Mouse (Mus musculus): Measurements from ENCODE around the gene Theg. TPM values are rescaled to one million over a fixed set of nuclear protein-coding genes. Genes with fewer than 3 reads are reported as not detected.
A peak's percentile ranks its signal among the peaks of the same experiment; 100 is the strongest.

Gene Theg
- polyA plus RNA-seq, 1 experiment from 2014 or later: not detected

DNA sequence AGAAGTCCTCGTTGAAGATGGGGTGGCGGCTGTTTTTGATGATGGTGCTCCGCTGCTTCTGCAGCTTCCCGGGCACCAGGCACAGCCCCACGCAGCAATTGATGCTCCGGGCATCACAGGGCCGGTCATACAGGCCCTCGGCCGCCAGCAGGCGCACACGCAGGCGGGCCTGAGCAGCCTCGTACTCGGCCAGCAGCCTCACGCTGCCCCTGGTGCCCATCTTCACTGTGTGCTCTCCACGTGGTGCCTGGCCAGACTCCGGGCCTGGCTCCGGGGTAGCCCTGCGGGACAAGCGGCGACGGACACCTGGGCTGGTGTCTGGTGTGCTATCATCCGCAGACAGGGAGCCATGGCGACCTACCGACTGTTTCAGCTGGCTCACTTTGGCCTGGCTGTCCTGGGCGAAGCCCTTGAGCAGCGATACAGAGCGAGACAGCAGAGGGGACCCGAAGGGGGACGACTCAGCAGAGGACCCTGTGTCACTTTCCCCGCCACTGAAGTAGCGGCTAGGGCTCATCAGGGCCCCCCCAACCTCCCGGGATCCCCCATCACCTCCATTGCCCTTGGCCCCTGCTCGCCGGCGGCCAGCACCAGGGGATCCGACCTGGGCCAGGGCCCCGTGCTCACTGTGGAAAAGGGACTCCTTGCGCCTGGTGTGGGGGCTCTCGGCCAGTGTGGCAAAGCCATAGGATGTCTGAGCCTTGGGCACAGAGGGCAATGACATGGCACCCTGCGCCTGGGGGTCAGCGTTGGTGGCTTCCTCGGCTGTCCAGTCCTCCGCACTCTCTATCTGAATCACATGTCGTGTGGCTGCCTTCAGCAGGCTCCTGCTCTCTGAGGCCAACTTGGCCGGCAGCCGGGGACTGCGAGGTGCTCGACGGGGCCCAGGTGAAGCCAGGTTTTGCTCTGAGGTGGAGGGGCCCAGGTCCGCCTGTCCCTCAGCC, 25.3 kb upstream of the Theg start:
- Histone ChIP-seq H3K27me3 (peaks cover 47% of the 10 kb centered on the region), H3K4me1 (peaks cover 28% of the 10 kb centered on the region), H3K27ac (no peak overlapping the region), H3K9ac (peak overlapping the region; percentile 39), H3K9me3 (replicated peaks) (no peaks in the 10 kb centered on the region), H3K4me3 (peak overlapping the region; percentile 17), H3K4me2 (replicated peaks) (peak overlapping the region; percentile 99), H3K36me3 (no peaks in the 10 kb centered on the region)
- ATAC-seq (ENCODE audit: low FRiP score): peak; percentile 18; the same call in 1 of the 2 replicates
- 10% methylated on average over 51 of the region's 51 CpGs for WGBS

DNA sequence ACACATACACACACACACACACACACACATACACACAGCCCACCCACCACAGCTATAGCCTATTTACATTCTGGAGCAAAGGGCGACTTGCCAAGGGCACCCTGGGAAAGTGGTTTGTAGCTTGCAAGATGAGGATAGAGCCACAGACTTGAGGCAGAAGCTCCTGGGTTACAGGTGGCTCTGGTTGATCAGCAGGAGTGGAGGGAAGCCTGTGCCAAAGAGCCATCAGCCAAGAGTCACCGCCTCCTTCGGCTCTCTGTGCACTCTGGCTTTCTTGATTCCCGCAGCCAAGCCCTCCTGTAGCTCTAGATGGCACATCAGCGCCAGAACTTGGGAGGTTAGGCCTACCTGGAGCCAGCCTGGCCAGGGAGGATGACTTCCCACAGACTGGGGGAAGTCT, 24.2 kb upstream of the Theg start:
- Histone ChIP-seq H3K27me3 (peaks cover 50% of the 10 kb centered on the region), H3K9me3 (replicated peaks) (no peaks in the 10 kb centered on the region), H3K4me3 (no peak overlapping the region), H3K9ac (no peak overlapping the region), H3K4me1 (peaks cover 30% of the 10 kb centered on the region), H3K36me3 (no peaks in the 10 kb centered on the region), H3K27ac (no peak overlapping the region), H3K4me2 (replicated peaks) (no peak overlapping the region)
- no peak for ATAC-seq (ENCODE audit: low FRiP score)
- WGBS: 30% methylated on average over 5 of the region's 5 CpGs

DNA sequence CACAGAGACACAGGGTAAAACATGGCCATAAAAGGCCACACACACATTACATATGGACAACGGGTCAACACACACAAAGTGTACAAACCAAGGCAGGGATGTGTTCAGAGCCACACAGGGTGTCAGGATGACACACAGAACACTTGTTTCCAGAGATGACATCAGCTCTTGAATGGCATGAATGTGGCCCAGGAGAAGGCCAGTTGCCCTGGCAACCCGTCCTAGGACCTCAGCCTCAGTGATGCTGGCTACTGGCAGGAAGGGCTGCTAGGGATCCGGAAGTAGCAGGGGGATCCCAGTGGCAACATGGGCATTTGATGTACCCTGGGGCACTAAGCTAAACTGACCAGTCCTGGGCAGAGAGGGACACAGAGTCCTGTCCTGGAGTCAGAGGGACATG, 22.1 kb upstream of the Theg start:
- no peak overlapping the region for H3K9ac ChIP-seq
- no peak overlapping the region for H3K4me2 ChIP-seq (replicated peaks)
- no peaks in the 10 kb centered on the region for H3K36me3 ChIP-seq
- ATAC-seq (ENCODE audit: low FRiP score): no peak
- 75% methylated on average over 3 of the region's 3 CpGs for WGBS
- no peaks in the 10 kb centered on the region for H3K9me3 ChIP-seq (replicated peaks)
- peaks cover 26% of the 10 kb centered on the region for H3K4me1 ChIP-seq
- no peak overlapping the region for H3K4me3 ChIP-seq
- peaks cover 50% of the 10 kb centered on the region for H3K27me3 ChIP-seq
- no peak overlapping the region for H3K27ac ChIP-seq

DNA sequence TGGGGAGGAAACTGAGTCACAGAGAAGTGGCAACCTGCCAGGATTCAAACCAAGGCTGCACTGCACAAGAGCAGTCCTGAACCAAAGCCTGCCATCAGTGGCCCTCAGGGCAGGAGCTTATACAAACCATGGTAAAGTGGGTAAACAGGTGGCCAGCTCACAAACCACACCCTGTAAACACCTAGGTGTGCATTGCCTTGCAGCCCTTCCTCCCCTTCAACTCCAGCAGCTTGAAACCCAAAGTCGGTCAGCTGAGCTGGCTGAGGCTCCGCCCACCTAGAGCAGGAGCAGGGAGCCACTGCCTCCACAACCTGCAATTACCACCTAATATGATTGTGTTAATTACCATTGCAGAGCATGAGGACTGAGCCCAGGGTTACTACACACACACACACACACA, 20.8 kb upstream of the Theg start:
- Histone ChIP-seq H3K27me3 (peaks cover 37% of the 10 kb centered on the region), H3K27ac (no peak overlapping the region), H3K4me3 (no peak overlapping the region), H3K4me2 (replicated peaks) (no peak overlapping the region), H3K4me1 (peaks cover 15% of the 10 kb centered on the region), H3K36me3 (no peaks in the 10 kb centered on the region), H3K9me3 (replicated peaks) (no peaks in the 10 kb centered on the region), H3K9ac (no peak overlapping the region)
- no peak for ATAC-seq (ENCODE audit: low FRiP score)
- WGBS: 48% methylated on average over 2 of the region's 2 CpGs

DNA sequence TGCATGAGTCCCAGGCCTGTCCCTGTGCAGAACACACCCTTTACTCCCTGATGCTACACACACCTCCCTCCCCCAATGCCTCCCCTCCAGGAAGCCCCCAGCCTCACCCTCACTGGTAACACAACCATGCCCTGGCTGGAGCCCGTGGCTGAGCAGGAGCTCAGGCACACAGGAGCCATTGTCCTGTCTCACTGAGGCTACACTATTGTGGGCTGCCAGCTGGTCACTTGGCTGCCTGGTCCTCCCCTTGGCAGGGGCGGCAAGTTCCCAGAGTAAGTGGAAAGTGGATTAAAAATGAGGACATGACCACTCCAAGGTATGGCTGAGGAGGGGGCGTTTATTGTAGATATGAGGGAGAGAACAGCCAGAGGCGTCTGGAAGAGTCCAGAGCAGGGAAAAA, 19.4 kb upstream of the Theg start:
- Histone ChIP-seq H3K4me1 (0 out of 2 replicates have a peak, but pooled peaks cover 2% of the 10 kb centered on the region), H3K36me3 (no peaks in the 10 kb centered on the region), H3K4me3 (no peak overlapping the region), H3K27me3 (peaks cover 24% of the 10 kb centered on the region), H3K27ac (no peak overlapping the region), H3K9ac (no peak overlapping the region), H3K4me2 (replicated peaks) (no peak overlapping the region), H3K9me3 (replicated peaks) (no peaks in the 10 kb centered on the region)
- no peak for ATAC-seq (ENCODE audit: low FRiP score)
- 68% methylated on average over 4 of the region's 4 CpGs for WGBS

DNA sequence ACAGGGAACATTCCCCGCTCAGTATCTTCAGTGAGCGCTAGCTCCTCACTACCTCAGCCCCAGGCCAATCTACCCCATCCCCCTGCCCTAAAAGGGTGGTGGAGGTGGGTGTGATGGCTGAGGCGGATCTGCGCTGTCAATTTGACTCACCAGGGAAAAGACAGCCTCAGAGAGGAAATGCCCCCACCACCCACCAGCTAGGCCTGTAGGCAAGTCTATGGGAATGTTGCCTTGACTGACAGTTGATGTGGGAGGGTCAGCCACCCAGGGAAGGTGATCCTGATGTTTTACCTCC, 10.8 kb upstream of the Theg start:
- no peak overlapping the region for H3K4me2 ChIP-seq (replicated peaks)
- WGBS: 77% methylated on average over 4 of the region's 4 CpGs
- 0 out of 2 replicates have a peak, but pooled peaks cover 2% of the 10 kb centered on the region for H3K4me1 ChIP-seq
- H3K4me3 ChIP-seq: no peak overlapping the region
- no peaks in the 10 kb centered on the region for H3K9me3 ChIP-seq (replicated peaks)
- H3K27ac ChIP-seq: no peak overlapping the region
- peaks cover 17% of the 10 kb centered on the region for H3K27me3 ChIP-seq
- no peak overlapping the region for H3K9ac ChIP-seq
- no peaks in the 10 kb centered on the region for H3K36me3 ChIP-seq
- ATAC-seq (ENCODE audit: low FRiP score): no peak

DNA sequence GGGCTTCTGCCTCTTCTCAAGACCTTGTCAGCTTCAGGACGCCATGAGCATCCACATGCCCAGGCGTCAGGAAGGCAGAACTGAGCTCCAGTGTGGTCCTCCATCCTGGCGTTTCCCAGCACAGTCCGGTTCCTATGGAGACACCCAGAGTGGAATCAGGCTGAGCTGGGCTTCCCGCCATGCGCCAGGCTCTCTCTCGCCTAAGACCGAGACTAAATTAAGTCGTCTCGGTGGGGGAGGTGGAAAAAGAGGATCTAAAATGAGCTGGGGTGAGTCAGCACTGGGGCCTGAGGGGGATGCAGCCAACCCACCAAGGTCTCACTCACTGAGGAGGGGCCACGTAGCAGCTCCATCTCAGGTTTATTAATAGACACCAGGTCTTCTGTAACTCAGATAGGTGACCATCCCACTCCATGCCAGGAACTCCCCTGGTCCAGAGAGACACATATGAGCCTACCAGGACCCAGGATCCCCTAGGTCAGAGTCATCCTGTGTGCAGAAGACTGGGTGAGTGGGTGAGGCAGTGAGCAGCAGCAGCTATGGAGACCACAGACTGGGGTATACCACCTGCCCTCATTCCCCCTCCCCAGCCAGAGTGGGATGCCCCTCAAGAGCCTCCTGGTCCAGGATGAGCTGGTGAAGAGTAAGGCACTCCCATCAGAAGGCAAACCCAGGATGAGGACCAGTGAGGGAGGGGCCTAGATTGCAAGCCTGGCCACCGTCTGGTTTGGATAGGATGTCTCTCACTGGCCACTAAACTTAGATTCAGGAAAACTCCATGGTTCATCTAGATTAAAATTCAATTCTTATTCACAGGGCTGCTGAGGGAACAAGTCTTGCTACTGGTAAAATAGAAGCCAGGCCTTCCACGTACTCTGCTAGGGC, 10.2 kb upstream of the Theg start:
- no peak overlapping the region for H3K27ac ChIP-seq
- no peaks in the 10 kb centered on the region for H3K36me3 ChIP-seq
- 0 out of 2 replicates have a peak, but pooled peaks cover 2% of the 10 kb centered on the region for H3K4me1 ChIP-seq
- H3K9ac ChIP-seq: no peak overlapping the region
- no peaks in the 10 kb centered on the region for H3K9me3 ChIP-seq (replicated peaks)
- H3K4me3 ChIP-seq: no peak overlapping the region
- ATAC-seq (ENCODE audit: low FRiP score): no peak
- H3K4me2 ChIP-seq (replicated peaks): no peak overlapping the region
- WGBS: 32% methylated on average over 13 of the region's 13 CpGs
- H3K27me3 ChIP-seq: peaks cover 17% of the 10 kb centered on the region

DNA sequence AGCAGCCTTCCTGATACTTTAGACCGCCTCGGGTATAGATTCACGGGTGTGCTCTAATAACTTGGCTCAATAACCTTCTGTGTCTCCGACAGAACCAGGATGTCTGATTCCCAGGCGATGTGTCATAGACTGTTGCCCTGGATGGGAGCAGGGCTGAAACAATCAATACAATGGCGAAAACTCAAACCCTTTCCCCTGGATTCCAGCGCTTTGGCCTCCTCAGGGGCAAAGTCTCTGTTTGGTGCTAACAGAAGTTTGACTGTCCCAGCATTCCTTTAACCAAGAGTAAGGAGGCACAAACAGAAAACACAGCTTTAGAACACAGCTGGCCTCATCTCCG, 8.4 kb upstream of the Theg start:
- Histone ChIP-seq H3K36me3 (no peaks in the 10 kb centered on the region), H3K4me1 (0 out of 2 replicates have a peak, but pooled peaks cover 2% of the 10 kb centered on the region), H3K27ac (no peak overlapping the region), H3K27me3 (peaks cover 17% of the 10 kb centered on the region), H3K4me3 (no peak overlapping the region), H3K9ac (no peak overlapping the region), H3K9me3 (replicated peaks) (no peaks in the 10 kb centered on the region), H3K4me2 (replicated peaks) (no peak overlapping the region)
- ATAC-seq (ENCODE audit: low FRiP score): peak; percentile 26; the same call in 1 of the 2 replicates
- 66% methylated on average over 8 of the region's 8 CpGs for WGBS

DNA sequence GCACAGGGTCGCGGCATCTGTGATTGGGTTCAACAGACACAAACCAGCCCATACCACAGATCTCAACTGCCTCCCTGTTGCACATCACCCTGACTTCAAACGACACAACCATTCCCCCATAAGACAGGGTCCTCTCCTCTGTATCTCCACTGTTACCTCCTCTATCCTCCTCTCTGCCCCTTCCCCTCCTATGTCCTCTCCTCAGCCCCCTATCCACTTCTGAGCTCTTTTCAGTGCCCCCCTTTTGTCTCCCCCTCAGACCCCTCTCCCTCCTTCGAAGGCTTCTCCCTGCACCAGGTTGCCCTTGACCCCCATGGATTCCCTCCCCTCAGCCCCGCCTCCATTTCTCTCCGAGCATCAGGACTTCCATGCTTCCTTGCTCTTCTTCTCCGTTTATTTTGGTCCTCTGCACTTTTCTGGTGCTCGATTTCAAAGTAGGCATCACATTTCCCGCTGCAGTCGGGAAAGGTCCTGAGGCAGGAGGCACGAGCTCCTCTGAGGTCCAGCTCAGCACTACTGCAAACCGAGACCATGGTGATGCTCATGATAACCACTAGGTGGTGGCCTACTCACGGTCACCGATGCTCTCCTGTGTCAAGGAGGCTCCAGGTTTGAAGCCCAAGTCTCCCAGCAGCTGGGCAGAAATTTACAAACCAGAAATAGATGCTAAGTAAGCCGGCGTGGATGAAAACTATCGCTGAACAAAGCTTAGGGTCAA, 7.9 kb upstream of the Theg start:
- 22% methylated on average over 17 of the region's 17 CpGs for WGBS
- H3K4me2 ChIP-seq (replicated peaks): 0 out of 2 replicates have a peak overlapping the region, but pooled peaks have one; percentile 17

DNA sequence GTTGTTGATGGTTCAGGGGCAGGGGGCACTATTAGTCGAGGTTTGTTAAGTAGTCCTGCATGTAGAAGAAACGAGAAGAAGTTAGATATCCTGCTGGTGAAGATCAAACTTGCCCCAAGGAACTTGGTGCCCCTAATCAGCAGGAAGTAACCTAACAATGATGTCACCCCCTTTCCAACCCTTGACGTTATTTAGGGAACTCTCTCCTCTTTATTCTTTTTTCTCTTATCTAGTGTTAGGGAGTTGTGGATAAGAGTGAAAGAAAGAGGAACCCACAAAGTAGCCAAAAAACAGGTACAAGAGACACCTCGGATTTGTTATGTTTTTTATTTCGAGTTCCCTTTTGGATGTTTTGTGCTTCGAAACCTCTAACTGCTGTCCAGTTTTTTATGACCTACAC, 7.0 kb upstream of the Theg start:
- no peaks in the 10 kb centered on the region for H3K36me3 ChIP-seq
- ATAC-seq (ENCODE audit: low FRiP score): no peak
- 66% methylated on average over 6 of the region's 6 CpGs for WGBS
- H3K27me3 ChIP-seq: peaks cover 17% of the 10 kb centered on the region
- H3K4me2 ChIP-seq (replicated peaks): no peak overlapping the region
- no peak overlapping the region for H3K4me3 ChIP-seq
- H3K9ac ChIP-seq: no peak overlapping the region
- H3K9me3 ChIP-seq (replicated peaks): no peaks in the 10 kb centered on the region
- H3K27ac ChIP-seq: no peak overlapping the region
- H3K4me1 ChIP-seq: 0 out of 2 replicates have a peak, but pooled peaks cover 2% of the 10 kb centered on the region

More for the DNA sequence above, 7.9 kb upstream of the Theg start:
- peak; percentile 88 for ATAC-seq (ENCODE audit: low FRiP score)
- Histone ChIP-seq H3K4me1 (0 out of 2 replicates have a peak, but pooled peaks cover 2% of the 10 kb centered on the region), H3K9ac (no peak overlapping the region), H3K27ac (no peak overlapping the region), H3K27me3 (peaks cover 17% of the 10 kb centered on the region), H3K9me3 (replicated peaks) (no peaks in the 10 kb centered on the region), H3K36me3 (no peaks in the 10 kb centered on the region), H3K4me3 (no peak overlapping the region)

DNA sequence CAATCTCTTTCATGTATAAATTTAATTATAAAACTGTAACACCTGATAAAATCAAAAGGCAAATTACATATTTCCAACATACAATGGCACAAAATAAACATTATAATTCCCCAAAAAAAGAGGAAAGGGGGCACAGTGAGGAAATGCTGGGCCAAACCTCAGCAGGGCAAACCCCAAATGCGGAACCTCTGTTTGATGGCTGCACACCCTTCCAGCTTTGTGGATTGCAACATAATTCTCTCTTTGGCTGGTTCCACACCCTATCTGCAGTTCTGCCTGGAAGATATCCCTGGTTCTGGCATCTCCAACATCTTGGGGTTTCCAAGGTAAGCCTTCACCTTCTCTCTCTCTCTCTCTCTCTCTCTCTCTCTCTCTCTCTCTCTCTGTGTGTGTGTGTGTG, 3.6 kb upstream of the Theg start:
- no peaks in the 10 kb centered on the region for H3K4me1 ChIP-seq
- 94% methylated on average over 1 of the region's 1 CpGs for whole genome bisulfite sequencing
- H3K9me3 ChIP-seq (replicated peaks): no peaks in the 10 kb centered on the region
- H3K4me2 ChIP-seq (replicated peaks): no peak overlapping the region
- peaks cover 8% of the 10 kb centered on the region for H3K27me3 ChIP-seq
- no peak for ATAC-seq (ENCODE audit: low FRiP score)
- no peaks in the 10 kb centered on the region for H3K36me3 ChIP-seq
- no peak overlapping the region for H3K27ac ChIP-seq
- no peak overlapping the region for H3K4me3 ChIP-seq
- no peak overlapping the region for H3K9ac ChIP-seq

DNA sequence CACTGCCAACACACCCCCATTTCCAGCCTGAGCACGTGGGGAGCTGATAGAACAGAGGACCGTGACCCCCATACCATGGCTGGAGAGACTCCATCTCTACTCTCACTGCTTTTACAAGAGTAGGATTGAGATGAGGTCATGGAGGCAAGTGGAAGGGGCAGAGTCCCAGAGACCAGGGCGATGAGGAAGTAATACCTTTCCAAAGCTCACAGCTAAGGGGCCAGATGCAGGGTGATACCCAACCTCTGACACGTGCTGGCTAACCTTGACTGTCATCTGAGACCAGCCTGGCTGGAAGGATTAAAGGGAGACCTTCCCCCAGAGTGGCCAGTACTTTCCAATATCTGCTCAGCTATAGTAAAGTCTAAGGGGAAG, 608 bp upstream of the Theg start:
- Histone ChIP-seq H3K27me3 (no peaks in the 10 kb centered on the region), H3K4me3 (no peak overlapping the region), H3K4me2 (replicated peaks) (no peak overlapping the region), H3K4me1 (no peaks in the 10 kb centered on the region), H3K9me3 (replicated peaks) (no peaks in the 10 kb centered on the region), H3K9ac (no peak overlapping the region), H3K36me3 (no peaks in the 10 kb centered on the region), H3K27ac (no peak overlapping the region)
- WGBS: 73% methylated on average over 4 of the region's 4 CpGs
- ATAC-seq (ENCODE audit: low FRiP score): no peak
